Mouse (Mus musculus) limb, embryonic 10.5 days (tissue): ENCODE data around the gene Gm11541. TPM values are rescaled to one million over a fixed set of nuclear protein-coding genes. Genes with fewer than 3 reads are reported as not detected.
"Not testable (repeated sequence)": the region's sequence is repeated elsewhere in the genome, so short reads cannot be mapped to it uniquely, and the experiment has no call there.

ENCODE experiments used
- DNase-seq: peaks from one replicate; pipeline ENCODE4 v3.0.0-alpha.2; 2017; ENCODE audit warnings: low spot score
- H3K27ac ChIP-seq: fragments of 300-500 bp; sonication (generic); 2 replicates; pipeline ENCODE4 v1.5.1; 2016; ENCODE audit warnings: mild to moderate bottlenecking
- H3K27me3 ChIP-seq: fragments of 300-500 bp; sonication (generic); 2 replicates; pipeline ENCODE4 v1.6.1; 2016; ENCODE audit warnings: low read depth, mild to moderate bottlenecking; ENCODE audit not compliant: poor library complexity, severe bottlenecking
- H3K36me3 ChIP-seq: fragments of 300-500 bp; sonication (generic); 2 replicates; pipeline ENCODE4 v1.6.1; 2016; ENCODE audit warnings: mild to moderate bottlenecking, moderate library complexity
- H3K4me1 ChIP-seq: fragments of 300-500 bp; sonication (generic); 2 replicates; pipeline ENCODE4 v1.6.1; 2016
- H3K4me3 ChIP-seq: fragments of 300-500 bp; sonication (generic); 2 replicates; pipeline ENCODE4 v1.5.1; 2016; ENCODE audit warnings: mild to moderate bottlenecking, moderate library complexity
- H3K9me3 ChIP-seq: fragments of 300-500 bp; sonication (generic); replicated peaks from 2 replicates; pipeline ENCODE4 v1.6.1; 2016; ENCODE audit warnings: mild to moderate bottlenecking
- WGBS: fragments of 180-500 bp; shearing (Covaris S2); methylation state at CpG from one replicate; pipeline ENCODE4 v1.1.7; 2016; 5-methylcytosine and 5-hydroxymethylcytosine counted together
- polyA plus RNA-seq: library from polyadenylated mRNA; unstranded; fragments of >200 nt; fragmentation: Nextera tagmentation; extraction: Ambion mirVana; gene quantifications from 2 replicates; pipeline ENCODE4 v1.2.1, GENCODE M21; 2016

The Gm11541 gene
- polyA plus RNA-seq, 1 experiment from 2014 or later: not detected

DNA sequence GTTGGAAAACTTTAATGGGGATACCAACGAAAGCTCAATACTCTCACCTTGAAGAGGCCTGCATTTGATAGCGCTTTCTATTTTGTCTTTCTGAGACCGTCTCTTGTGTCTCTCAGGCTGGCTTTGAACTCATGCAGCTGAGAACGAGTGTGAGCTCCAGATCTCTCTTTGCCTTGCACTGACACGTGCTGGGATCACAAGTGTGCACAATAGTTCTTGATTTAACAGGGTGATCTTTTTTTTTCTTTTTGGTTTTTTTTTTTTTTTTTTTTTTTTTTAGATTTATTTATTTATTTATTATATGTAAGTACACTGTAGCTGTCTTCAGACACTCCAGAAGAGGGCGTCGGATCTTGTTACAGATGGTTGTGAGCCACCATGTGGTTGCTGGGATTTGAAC, 53.1 kb downstream of the Gm11541 start:
- not testable (repeated sequence) for H3K9me3 ChIP-seq, H3K27ac ChIP-seq, DNase-seq, H3K27me3 ChIP-seq, H3K4me3 ChIP-seq
- 98% methylated on average over 7 of the region's 7 CpGs for WGBS
- Histone ChIP-seq H3K36me3 (peaks cover 63% of the 10 kb centered on the region), H3K4me1 (peaks cover 14% of the 10 kb centered on the region)

DNA sequence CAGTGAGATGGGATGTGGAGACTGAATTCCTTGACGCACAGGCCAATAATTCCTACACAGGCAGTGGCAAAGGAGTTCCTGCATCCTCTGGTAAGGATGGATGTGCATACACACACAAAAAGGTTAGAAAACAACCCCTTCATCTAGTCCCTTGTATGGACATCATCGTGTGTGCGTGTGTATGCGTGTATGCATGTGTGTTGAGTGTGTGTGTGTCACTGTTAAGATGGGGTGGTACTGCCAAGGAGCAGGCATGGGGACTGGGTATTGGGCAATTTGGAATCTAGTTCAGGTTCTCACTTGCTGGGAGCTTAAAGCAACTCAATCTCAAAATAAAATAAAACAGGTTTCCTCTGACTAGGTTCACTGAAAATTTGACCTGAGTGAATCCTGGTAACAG, 57.8 kb downstream of the Gm11541 start:
- no peaks in the 10 kb centered on the region for H3K4me1 ChIP-seq
- no peak for DNase-seq
- no peak overlapping the region for H3K27ac ChIP-seq
- H3K9me3 ChIP-seq: no peaks in the 10 kb centered on the region
- H3K27me3 ChIP-seq: no peaks in the 10 kb centered on the region
- H3K36me3 ChIP-seq: peaks cover 96% of the 10 kb centered on the region
- H3K4me3 ChIP-seq: no peak overlapping the region
- WGBS: 94% methylated on average over 4 of the region's 4 CpGs

Other genes starting within 250 kb of the Gm11541 start
- 12.7 and 21.4 TPM in 2 replicates for gene Cacna1g, start 230.3 kb downstream of the Gm11541 start, polyA plus RNA-seq
- gene Spata20, start 218.3 kb downstream of the Gm11541 start, polyA plus RNA-seq: 0.05 TPM in 1 of 2 replicates, not detected in the other
- 3.0 and 3.6 TPM in 2 replicates for gene Epn3, start 204.5 kb downstream of the Gm11541 start, polyA plus RNA-seq
- gene Mycbpap, start 182.8 kb downstream of the Gm11541 start, polyA plus RNA-seq: 2.7 and 5.0 TPM in 2 replicates
- gene Rsad1, start 155.2 kb downstream of the Gm11541 start, polyA plus RNA-seq: 3.0 and 4.5 TPM in 2 replicates
- gene Chad, start 139.5 kb downstream of the Gm11541 start, polyA plus RNA-seq: 0.11 and 0.30 TPM in 2 replicates
- 4.1 and 5.6 TPM in 2 replicates for gene Acsf2, start 102.6 kb downstream of the Gm11541 start, polyA plus RNA-seq
- gene Lrrc59, start 74.7 kb downstream of the Gm11541 start, polyA plus RNA-seq: 274 and 301 TPM in 2 replicates
- gene Mrpl27, start 50.7 kb downstream of the Gm11541 start, polyA plus RNA-seq: 141 and 147 TPM in 2 replicates
- 60.1 and 62.2 TPM in 2 replicates for gene Eme1, start 50.5 kb downstream of the Gm11541 start, polyA plus RNA-seq
- 17.8 and 21.0 TPM in 2 replicates for gene Xylt2, start 27.0 kb downstream of the Gm11541 start, polyA plus RNA-seq
- 0.16 and 0.20 TPM in 2 replicates for gene Cdc34b, start 37.3 kb upstream of the Gm11541 start, polyA plus RNA-seq
- not detected in 2 replicates for gene Tmem92, start 78.2 kb upstream of the Gm11541 start, polyA plus RNA-seq
- gene Col1a1, start 231.7 kb upstream of the Gm11541 start, polyA plus RNA-seq: 81.4 and 104 TPM in 2 replicates